Mouse (Mus musculus): ENCODE results near the gene Poll. TPM values are rescaled to one million over a fixed set of nuclear protein-coding genes. Genes with fewer than 3 reads are reported as not detected.

Poll gene
- polyA plus RNA-seq (2012; ENCODE audit: insufficient read depth, low replicate concordance), result 7.5 and 15.4 TPM in 2 replicates

DNA sequence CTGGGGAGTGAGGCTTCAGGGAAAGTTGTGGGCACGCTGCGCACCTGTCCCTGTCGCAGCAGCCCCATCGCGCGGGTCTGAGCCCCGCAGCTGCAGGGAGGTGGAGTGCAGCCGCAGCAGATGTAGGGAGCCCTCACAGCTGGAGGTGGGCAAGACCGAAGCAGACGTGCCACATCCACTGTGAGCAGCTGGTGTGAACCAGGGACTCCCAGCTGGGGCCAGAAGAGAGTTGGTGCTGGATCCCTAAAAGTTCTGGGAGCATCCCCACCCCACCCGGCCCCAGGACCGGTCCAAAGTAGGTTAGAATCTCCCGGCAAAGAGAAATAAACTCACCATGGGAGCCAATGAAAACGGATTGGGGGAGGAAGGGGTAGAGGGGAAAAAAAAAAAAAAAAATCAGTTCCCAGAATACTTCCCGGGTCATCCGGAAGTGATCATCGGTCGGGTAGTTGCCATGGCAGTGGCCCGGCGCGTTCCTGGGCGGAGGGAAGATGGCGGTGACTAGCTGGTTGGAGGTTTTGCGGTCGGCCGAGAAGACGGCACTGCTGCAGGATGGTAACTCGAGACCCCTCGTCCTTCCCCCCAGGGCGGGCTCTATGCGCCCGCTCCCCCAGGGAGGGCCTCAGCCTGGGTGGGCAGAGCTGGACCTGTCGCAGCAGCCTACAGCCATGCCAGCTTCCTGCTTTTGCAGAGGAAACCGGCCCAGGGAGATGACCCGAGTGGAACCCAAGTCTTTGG is at the start of gene Poll, which contains the start of gene Gm17018:
Poll (minus strand) TSS at position 379 of the 738 bp plus-strand sequence.
Gm17018 (plus strand) TSS at position 463 of the 738 bp plus-strand sequence.
- Histone ChIP-seq H3K4me1 (peaks cover 51% of the 10 kb centered on the region), H3K9me3 (no peaks in the 10 kb centered on the region), H3K36me3 (replicated peaks; ENCODE audit: low read length) (peaks cover 51% of the 10 kb centered on the region), H3K4me3 (replicated peaks) (peak within 1 kb of the TSS; percentile 99), H3K27me3 (replicated peaks) (no peaks in the 10 kb centered on the region)
- TF ChIP-seq FLI1 (IDR thresholded peaks at IDR 0.05; ENCODE audit: low read length), result no peak
- TF ChIP-seq GATA1 (IDR thresholded peaks at IDR 0.05; ENCODE audit: borderline replicate concordance, low read length), result no peak

DNA sequence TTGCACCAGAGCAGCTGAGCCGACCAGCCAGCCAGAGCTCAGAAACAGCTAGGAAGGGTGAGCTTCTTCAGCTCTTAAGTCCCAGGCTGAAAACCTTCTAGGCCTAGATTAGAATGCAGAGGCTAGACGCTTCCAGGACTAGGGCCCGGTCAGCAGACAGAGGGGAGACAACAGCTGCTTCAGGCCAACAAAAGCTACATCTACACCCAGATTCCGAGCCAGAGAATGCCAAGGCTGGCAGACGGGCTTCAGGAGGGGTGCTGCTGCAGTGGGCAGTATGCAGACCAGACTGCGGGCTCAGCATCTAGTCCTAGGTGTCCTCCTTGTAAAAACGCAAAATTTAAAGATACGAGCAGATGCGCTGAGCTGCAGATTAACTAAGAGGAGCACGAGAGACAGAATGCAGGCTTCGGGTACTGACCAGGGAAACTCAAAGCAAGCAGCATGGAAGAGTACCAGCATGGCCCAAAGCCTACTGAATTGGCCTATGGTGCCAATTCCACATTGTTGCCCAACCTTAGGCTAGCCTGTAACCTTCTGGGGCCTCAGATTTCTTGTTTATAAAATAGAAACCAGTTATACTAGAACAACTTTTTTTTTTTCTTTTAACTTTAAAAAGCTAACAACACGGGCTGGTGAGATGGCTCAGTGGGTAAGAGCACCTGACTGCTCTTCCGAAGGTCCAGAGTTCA is 48.5 kb upstream of the Poll start:
- Histone ChIP-seq H3K27me3 (replicated peaks) (no peaks in the 10 kb centered on the region), H3K36me3 (replicated peaks; ENCODE audit: low read length) (peaks cover 33% of the 10 kb centered on the region), H3K4me3 (replicated peaks) (no peak overlapping the region), H3K9me3 (no peaks in the 10 kb centered on the region), H3K4me1 (peaks cover 15% of the 10 kb centered on the region)
- TF ChIP-seq FLI1 (IDR thresholded peaks at IDR 0.05; ENCODE audit: low read length), result no peak

DNA sequence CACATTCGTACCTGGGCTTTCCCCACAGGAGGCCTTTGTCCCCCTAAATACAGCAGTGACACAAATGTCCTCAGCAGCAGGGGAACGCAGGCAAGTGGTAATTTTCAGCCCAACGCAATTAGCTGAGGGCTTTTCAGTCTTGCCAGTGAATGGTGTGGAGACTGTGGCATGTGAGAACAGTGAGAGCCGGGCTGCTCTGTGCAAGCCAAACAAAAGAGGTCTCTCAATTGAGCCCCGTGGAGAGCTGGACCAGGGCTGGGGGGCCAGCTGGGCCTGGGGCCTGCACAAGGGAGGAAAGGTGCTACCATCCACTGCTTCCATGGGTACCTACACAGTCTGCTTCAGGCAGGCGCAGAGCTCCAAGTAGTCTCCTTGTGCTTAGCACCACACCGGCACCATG is 47.1 kb upstream of the Poll start:
- Histone ChIP-seq H3K9me3 (no peaks in the 10 kb centered on the region), H3K4me3 (replicated peaks) (no peak overlapping the region), H3K27me3 (replicated peaks) (no peaks in the 10 kb centered on the region), H3K36me3 (replicated peaks; ENCODE audit: low read length) (peaks cover 26% of the 10 kb centered on the region), H3K4me1 (peaks cover 20% of the 10 kb centered on the region)
- no peak for TF ChIP-seq GATA1 (IDR thresholded peaks at IDR 0.05; ENCODE audit: borderline replicate concordance, low read length)
- TF ChIP-seq FLI1 (IDR thresholded peaks at IDR 0.05; ENCODE audit: low read length), result no peak

DNA sequence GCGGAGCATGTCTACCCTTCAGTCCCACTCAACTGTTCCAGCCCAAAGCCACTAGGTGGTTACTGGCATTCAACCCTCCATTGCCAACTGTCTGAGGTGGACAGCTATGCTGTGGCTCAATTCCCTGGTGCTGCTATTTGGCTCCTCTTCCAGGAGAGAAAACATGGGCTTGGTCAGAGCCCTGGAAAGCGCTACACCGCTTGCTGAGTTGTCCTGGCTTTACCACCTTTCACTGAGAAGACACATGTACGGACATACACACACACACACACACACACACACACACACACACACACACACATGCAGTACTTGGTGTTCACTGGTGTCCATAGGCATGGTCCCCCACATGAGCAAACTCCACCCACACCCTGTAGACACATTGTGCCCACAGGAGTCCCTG is 46.4 kb upstream of the Poll start:
- no peaks in the 10 kb centered on the region for H3K27me3 ChIP-seq (replicated peaks)
- TF ChIP-seq GATA1 (IDR thresholded peaks at IDR 0.05; ENCODE audit: borderline replicate concordance, low read length) (no peak), FLI1 (IDR thresholded peaks at IDR 0.05; ENCODE audit: low read length) (no peak)
- H3K9me3 ChIP-seq, result no peaks in the 10 kb centered on the region
- H3K4me3 ChIP-seq (replicated peaks), result no peak overlapping the region
- H3K36me3 ChIP-seq (replicated peaks; ENCODE audit: low read length), result peaks cover 28% of the 10 kb centered on the region
- H3K4me1 ChIP-seq, result peaks cover 28% of the 10 kb centered on the region

DNA sequence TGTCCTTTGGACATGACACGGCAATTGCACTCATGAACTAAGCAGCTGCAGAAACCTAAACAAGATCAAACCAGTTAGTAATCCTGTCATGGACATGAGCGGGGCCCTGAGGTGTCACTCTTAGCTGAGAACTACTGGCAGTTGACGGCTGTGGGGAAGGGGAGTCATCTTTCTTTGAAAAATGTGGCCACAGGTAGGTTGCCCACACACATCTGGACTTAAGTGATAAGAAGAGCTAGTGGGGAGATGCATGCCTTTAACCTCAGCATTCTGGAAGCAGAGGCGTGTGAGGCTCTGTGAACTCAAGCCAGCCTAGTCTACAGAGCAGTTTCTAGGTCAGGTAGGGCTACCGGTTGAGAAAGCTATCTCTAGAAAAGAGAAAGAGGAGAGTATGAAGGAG is 42.3 kb upstream of the Poll start:
- H3K4me3 ChIP-seq (replicated peaks), result no peak overlapping the region
- H3K36me3 ChIP-seq (replicated peaks; ENCODE audit: low read length), result peaks cover 33% of the 10 kb centered on the region
- H3K4me1 ChIP-seq, result peaks cover 43% of the 10 kb centered on the region
- TF ChIP-seq GATA1 (IDR thresholded peaks at IDR 0.05; ENCODE audit: borderline replicate concordance, low read length) (no peak), FLI1 (IDR thresholded peaks at IDR 0.05; ENCODE audit: low read length) (no peak)
- H3K9me3 ChIP-seq, result no peaks in the 10 kb centered on the region
- peaks cover 2% of the 10 kb centered on the region for H3K27me3 ChIP-seq (replicated peaks)

DNA sequence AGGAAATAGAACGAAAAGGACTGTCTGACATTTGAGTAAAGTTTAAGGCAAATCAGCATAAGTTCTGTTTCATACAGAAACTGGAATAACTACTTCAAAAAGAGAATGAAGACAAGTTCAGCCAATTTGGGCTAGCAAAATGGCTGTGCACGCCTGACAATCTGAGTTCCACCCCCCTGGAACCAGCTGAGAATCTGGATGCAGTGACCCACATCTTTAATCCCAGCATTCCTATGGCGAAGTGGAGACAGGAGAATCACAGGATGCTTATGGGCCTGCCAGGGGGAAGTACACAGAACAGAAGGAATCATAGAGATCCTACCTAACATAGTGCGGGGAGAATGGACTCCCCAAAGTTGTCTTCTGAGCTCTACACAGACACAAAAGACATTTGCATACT is 36.8 kb upstream of the Poll start:
- Histone ChIP-seq H3K9me3 (peaks cover 15% of the 10 kb centered on the region), H3K4me1 (peaks cover 34% of the 10 kb centered on the region), H3K27me3 (replicated peaks) (peaks cover 2% of the 10 kb centered on the region), H3K4me3 (replicated peaks) (no peak overlapping the region), H3K36me3 (replicated peaks; ENCODE audit: low read length) (peaks cover 54% of the 10 kb centered on the region)
- TF ChIP-seq FLI1 (IDR thresholded peaks at IDR 0.05; ENCODE audit: low read length) (no peak), GATA1 (IDR thresholded peaks at IDR 0.05; ENCODE audit: borderline replicate concordance, low read length) (no peak)

DNA sequence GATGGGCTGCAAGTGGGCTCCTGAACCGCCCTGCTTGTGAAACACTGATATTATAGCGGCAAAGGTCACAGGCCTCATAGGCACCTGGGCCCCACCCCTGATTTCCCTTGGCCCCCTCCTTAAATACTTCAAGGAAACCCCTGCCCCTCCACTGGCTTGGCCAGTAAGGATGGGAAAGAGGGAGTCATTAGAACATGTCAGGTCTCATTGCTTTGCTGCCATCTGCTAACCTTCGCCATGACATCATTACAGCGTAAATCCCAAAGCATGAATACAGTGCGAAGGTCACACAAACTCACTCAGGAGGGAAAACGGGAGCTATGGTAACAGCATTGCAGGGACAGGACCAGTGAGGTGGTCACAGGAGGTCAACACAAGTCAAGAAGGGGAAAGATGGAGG is 36.1 kb upstream of the Poll start:
- H3K27me3 ChIP-seq (replicated peaks), result peaks cover 2% of the 10 kb centered on the region
- TF ChIP-seq FLI1 (IDR thresholded peaks at IDR 0.05; ENCODE audit: low read length), result no peak
- no peak for TF ChIP-seq GATA1 (IDR thresholded peaks at IDR 0.05; ENCODE audit: borderline replicate concordance, low read length)
- H3K4me3 ChIP-seq (replicated peaks), result no peak overlapping the region
- H3K4me1 ChIP-seq, result peaks cover 33% of the 10 kb centered on the region
- peaks cover 15% of the 10 kb centered on the region for H3K9me3 ChIP-seq
- H3K36me3 ChIP-seq (replicated peaks; ENCODE audit: low read length), result peaks cover 50% of the 10 kb centered on the region

DNA sequence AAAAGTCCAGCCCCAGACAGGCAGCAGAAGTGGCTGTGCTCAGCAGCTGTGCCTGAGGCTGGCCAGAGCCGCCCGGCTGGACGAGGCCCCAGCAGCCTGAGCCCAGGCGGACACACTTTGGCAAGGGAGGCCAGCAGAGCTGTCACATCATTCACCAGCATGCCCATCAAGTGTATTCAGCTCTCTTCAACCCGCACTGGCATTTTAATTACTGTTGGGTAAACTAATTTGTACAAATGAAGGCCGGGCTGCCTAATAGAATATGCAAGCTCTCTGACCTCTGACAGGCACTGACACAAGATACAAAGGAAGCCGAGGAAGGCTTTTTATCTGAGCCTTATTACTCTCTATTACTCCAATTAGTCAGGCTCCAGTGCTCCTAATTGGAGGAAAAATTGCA is 35.7 kb upstream of the Poll start:
- Histone ChIP-seq H3K36me3 (replicated peaks; ENCODE audit: low read length) (peaks cover 48% of the 10 kb centered on the region), H3K9me3 (peaks cover 15% of the 10 kb centered on the region), H3K27me3 (replicated peaks) (peaks cover 2% of the 10 kb centered on the region), H3K4me3 (replicated peaks) (no peak overlapping the region), H3K4me1 (peaks cover 30% of the 10 kb centered on the region)
- TF ChIP-seq FLI1 (IDR thresholded peaks at IDR 0.05; ENCODE audit: low read length), result no peak

DNA sequence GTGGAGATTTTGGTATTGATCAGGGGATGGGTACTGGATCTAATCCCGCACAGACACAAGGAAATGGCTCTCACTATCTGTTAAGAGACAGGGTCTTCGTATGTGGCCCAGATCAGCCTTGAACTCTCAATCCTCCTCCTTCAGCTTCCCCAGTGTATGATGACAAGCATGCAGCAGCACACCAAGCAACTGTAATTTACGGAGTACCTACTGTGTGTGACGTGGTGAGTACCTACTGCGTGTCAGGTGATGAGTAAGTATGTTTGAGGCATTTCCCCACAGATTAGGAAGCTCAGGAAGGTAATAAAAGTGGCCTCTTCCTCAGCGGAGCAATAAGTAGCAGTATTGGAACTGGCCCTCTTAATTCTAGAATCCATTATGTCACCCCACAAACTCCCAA is 35.1 kb upstream of the Poll start:
- Histone ChIP-seq H3K27me3 (replicated peaks) (peaks cover 2% of the 10 kb centered on the region), H3K4me1 (peaks cover 29% of the 10 kb centered on the region), H3K9me3 (peaks cover 15% of the 10 kb centered on the region), H3K36me3 (replicated peaks; ENCODE audit: low read length) (peaks cover 48% of the 10 kb centered on the region), H3K4me3 (replicated peaks) (no peak overlapping the region)
- TF ChIP-seq FLI1 (IDR thresholded peaks at IDR 0.05; ENCODE audit: low read length) (no peak), GATA1 (IDR thresholded peaks at IDR 0.05; ENCODE audit: borderline replicate concordance, low read length) (no peak)

DNA sequence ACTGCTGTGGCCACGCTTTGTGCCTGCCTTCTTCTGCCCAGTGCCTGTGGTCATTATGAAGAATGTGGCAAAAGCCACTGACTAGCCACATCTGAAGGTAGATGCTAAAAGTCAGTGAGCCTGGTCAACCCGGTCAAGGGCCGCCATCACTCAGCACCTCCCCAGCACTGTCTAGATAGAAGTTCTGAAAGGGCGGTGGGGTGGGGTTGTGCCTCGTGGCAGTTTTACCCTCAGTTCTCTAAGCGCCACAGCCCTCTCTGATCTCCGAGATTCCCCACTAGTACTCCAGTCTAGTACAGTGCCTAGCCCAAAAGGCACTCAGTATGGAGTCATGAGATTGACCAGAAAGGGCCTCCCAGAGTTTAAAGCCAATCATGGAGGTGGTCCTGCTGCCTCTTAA is 33.7 kb upstream of the Poll start:
- H3K9me3 ChIP-seq, result peaks cover 15% of the 10 kb centered on the region
- TF ChIP-seq FLI1 (IDR thresholded peaks at IDR 0.05; ENCODE audit: low read length) (no peak), GATA1 (IDR thresholded peaks at IDR 0.05; ENCODE audit: borderline replicate concordance, low read length) (no peak)
- peaks cover 26% of the 10 kb centered on the region for H3K4me1 ChIP-seq
- H3K36me3 ChIP-seq (replicated peaks; ENCODE audit: low read length), result peaks cover 38% of the 10 kb centered on the region
- H3K27me3 ChIP-seq (replicated peaks), result no peaks in the 10 kb centered on the region
- H3K4me3 ChIP-seq (replicated peaks), result no peak overlapping the region
